Mouse (Mus musculus) embryo, embryonic 11 days (tissue): ENCODE data around the gene Gm38100.

Experiments used
- DNase-seq: peaks from one replicate; pipeline ENCODE4 v3.0.0-alpha.2; 2015

Gm38100 gene

GRCm38 (mm10) chr1:175970710-175971109, 50.6 kb downstream of the Gm38100 start:
- no peak for DNase-seq
